Mouse (Mus musculus): ENCODE results near the gene Tns1. TPM values are rescaled to one million over a fixed set of nuclear protein-coding genes. Genes with fewer than 3 reads are reported as not detected.

Tns1 gene
- polyA plus RNA-seq, 1 experiment from 2014 or later: 23.1 TPM

- 77% methylated on average over 10 of the region's 10 CpGs for WGBS
- no peaks in the 10 kb centered on the region for H3K9me3 ChIP-seq
- H3K9ac ChIP-seq: no peak overlapping the region
- H3K36me3 ChIP-seq: peaks cover 8% of the 10 kb centered on the region; the same call in 1 of the 2 replicates
- ATAC-seq: no peak
- no peaks in the 10 kb centered on the region for H3K27me3 ChIP-seq (replicated peaks)
- peaks cover 22% of the 10 kb centered on the region for H3K4me1 ChIP-seq (replicated peaks)
- H3K27ac ChIP-seq: no peak overlapping the region
- H3K4me2 ChIP-seq (replicated peaks): no peak overlapping the region
- H3K4me3 ChIP-seq (replicated peaks): no peak overlapping the region
These were observed 171.7 kb downstream of the Tns1 start for GRCm38 (mm10) chr1:73952598-73952997.

- peaks cover 8% of the 10 kb centered on the region; the same call in 1 of the 2 replicates for H3K36me3 ChIP-seq
- H3K4me1 ChIP-seq (replicated peaks): peaks cover 14% of the 10 kb centered on the region
- WGBS: 91% methylated on average over 3 of the region's 3 CpGs
- ATAC-seq: no peak
- no peak overlapping the region for H3K9ac ChIP-seq
- no peaks in the 10 kb centered on the region for H3K9me3 ChIP-seq
- no peak overlapping the region for H3K4me3 ChIP-seq (replicated peaks)
- H3K27ac ChIP-seq: no peak overlapping the region
- no peak overlapping the region for H3K4me2 ChIP-seq (replicated peaks)
- H3K27me3 ChIP-seq (replicated peaks): no peaks in the 10 kb centered on the region
These were observed 173.1 kb downstream of the Tns1 start for GRCm38 (mm10) chr1:73951178-73951577.

GRCm38 (mm10) chr1:73948757-73949156 is 175.5 kb downstream of the Tns1 start:
- no peak overlapping the region for H3K9ac ChIP-seq
- ATAC-seq: no peak
- WGBS: 58% methylated on average over 5 of the region's 5 CpGs

GRCm38 (mm10) chr1:73947525-73948304 is 176.5 kb downstream of the Tns1 start:
- no peak for ATAC-seq
- H3K4me2 ChIP-seq (replicated peaks): no peak overlapping the region
- no peak overlapping the region for H3K27ac ChIP-seq
- peaks cover 18% of the 10 kb centered on the region for H3K4me1 ChIP-seq (replicated peaks)
- 83% methylated on average over 15 of the region's 15 CpGs for WGBS
- no peaks in the 10 kb centered on the region for H3K27me3 ChIP-seq (replicated peaks)
- no peak overlapping the region for H3K4me3 ChIP-seq (replicated peaks)
- H3K9me3 ChIP-seq: no peaks in the 10 kb centered on the region
- H3K36me3 ChIP-seq: peaks cover 2% of the 10 kb centered on the region; the same call in 1 of the 2 replicates
- no peak overlapping the region for H3K9ac ChIP-seq

More at GRCm38 (mm10) chr1:73948757-73949156, 175.5 kb downstream of the Tns1 start:
- Histone ChIP-seq H3K4me3 (replicated peaks) (no peak overlapping the region), H3K4me1 (replicated peaks) (peaks cover 7% of the 10 kb centered on the region), H3K9me3 (no peaks in the 10 kb centered on the region), H3K36me3 (peaks cover 8% of the 10 kb centered on the region; the same call in 1 of the 2 replicates), H3K27ac (no peak overlapping the region), H3K4me2 (replicated peaks) (no peak overlapping the region), H3K27me3 (replicated peaks) (no peaks in the 10 kb centered on the region)

GRCm38 (mm10) chr1:73946701-73947100 is 177.5 kb downstream of the Tns1 start:
- ATAC-seq: no peak
- Histone ChIP-seq H3K36me3 (no peaks in the 10 kb centered on the region), H3K4me2 (replicated peaks) (no peak overlapping the region), H3K27ac (no peak overlapping the region), H3K27me3 (replicated peaks) (no peaks in the 10 kb centered on the region), H3K9ac (no peak overlapping the region), H3K9me3 (no peaks in the 10 kb centered on the region), H3K4me1 (replicated peaks) (peaks cover 26% of the 10 kb centered on the region), H3K4me3 (replicated peaks) (no peak overlapping the region)
- WGBS: 77% methylated on average over 7 of the region's 7 CpGs

- Histone ChIP-seq H3K9ac (no peak overlapping the region), H3K4me1 (replicated peaks) (peaks cover 27% of the 10 kb centered on the region), H3K36me3 (no peaks in the 10 kb centered on the region), H3K4me2 (replicated peaks) (no peak overlapping the region), H3K4me3 (replicated peaks) (no peak overlapping the region), H3K27ac (peak overlapping the region; percentile 86), H3K9me3 (no peaks in the 10 kb centered on the region), H3K27me3 (replicated peaks) (no peaks in the 10 kb centered on the region)
- no peak for ATAC-seq
- 69% methylated on average over 3 of the region's 3 CpGs for WGBS
These were observed 179.9 kb downstream of the Tns1 start for GRCm38 (mm10) chr1:73944393-73944792.

GRCm38 (mm10) chr1:73943667-73944289 is 180.5 kb downstream of the Tns1 start:
- no peak overlapping the region for H3K4me2 ChIP-seq (replicated peaks)
- no peaks in the 10 kb centered on the region for H3K9me3 ChIP-seq
- peak; percentile 63 for ATAC-seq
- WGBS: 49% methylated on average over 9 of the region's 9 CpGs
- peak overlapping the region; percentile 86 for H3K27ac ChIP-seq
- H3K27me3 ChIP-seq (replicated peaks): no peaks in the 10 kb centered on the region
- peaks cover 27% of the 10 kb centered on the region for H3K4me1 ChIP-seq (replicated peaks)
- no peak overlapping the region for H3K9ac ChIP-seq
- no peaks in the 10 kb centered on the region for H3K36me3 ChIP-seq
- H3K4me3 ChIP-seq (replicated peaks): no peak overlapping the region

GRCm38 (mm10) chr1:73943255-73943654 is 181.0 kb downstream of the Tns1 start:
- no peak overlapping the region for H3K4me2 ChIP-seq (replicated peaks)
- ATAC-seq: 0 out of 2 replicates have a peak, but pooled peaks have one; percentile 13
- H3K27me3 ChIP-seq (replicated peaks): no peaks in the 10 kb centered on the region
- no peaks in the 10 kb centered on the region for H3K36me3 ChIP-seq
- H3K27ac ChIP-seq: peak overlapping the region; percentile 86
- no peak overlapping the region for H3K4me3 ChIP-seq (replicated peaks)
- no peak overlapping the region for H3K9ac ChIP-seq
- H3K9me3 ChIP-seq: no peaks in the 10 kb centered on the region
- WGBS: 70% methylated on average over 5 of the region's 5 CpGs
- H3K4me1 ChIP-seq (replicated peaks): peaks cover 27% of the 10 kb centered on the region

GRCm38 (mm10) chr1:73942243-73942642 is 182.0 kb downstream of the Tns1 start:
- no peaks in the 10 kb centered on the region for H3K9me3 ChIP-seq
- ATAC-seq: peak; percentile 61
- H3K27me3 ChIP-seq (replicated peaks): no peaks in the 10 kb centered on the region
- H3K4me1 ChIP-seq (replicated peaks): peaks cover 27% of the 10 kb centered on the region
- H3K4me2 ChIP-seq (replicated peaks): no peak overlapping the region
- H3K9ac ChIP-seq: no peak overlapping the region
- H3K4me3 ChIP-seq (replicated peaks): no peak overlapping the region
- WGBS: 68% methylated on average over 2 of the region's 2 CpGs
- H3K36me3 ChIP-seq: no peaks in the 10 kb centered on the region
- H3K27ac ChIP-seq: 0 out of 2 replicates have a peak overlapping the region, but pooled peaks have one; percentile 86

GRCm38 (mm10) chr1:73941697-73942096 is 182.6 kb downstream of the Tns1 start:
- no peak for ATAC-seq
- Histone ChIP-seq H3K4me3 (replicated peaks) (no peak overlapping the region), H3K4me1 (replicated peaks) (peaks cover 27% of the 10 kb centered on the region), H3K27me3 (replicated peaks) (no peaks in the 10 kb centered on the region), H3K9me3 (no peaks in the 10 kb centered on the region), H3K4me2 (replicated peaks) (no peak overlapping the region), H3K27ac (0 out of 2 replicates have a peak overlapping the region, but pooled peaks have one; percentile 86), H3K9ac (no peak overlapping the region), H3K36me3 (no peaks in the 10 kb centered on the region)
- 81% methylated on average over 9 of the region's 9 CpGs for WGBS

GRCm38 (mm10) chr1:73940491-73941204 is 183.6 kb downstream of the Tns1 start:
- no peak overlapping the region for H3K4me3 ChIP-seq (replicated peaks)
- H3K9me3 ChIP-seq: no peaks in the 10 kb centered on the region
- no peak overlapping the region for H3K9ac ChIP-seq
- no peak for ATAC-seq
- H3K4me2 ChIP-seq (replicated peaks): no peak overlapping the region
- no peaks in the 10 kb centered on the region for H3K27me3 ChIP-seq (replicated peaks)
- no peak overlapping the region for H3K27ac ChIP-seq
- no peaks in the 10 kb centered on the region for H3K36me3 ChIP-seq
- peaks cover 27% of the 10 kb centered on the region for H3K4me1 ChIP-seq (replicated peaks)
- WGBS: 83% methylated on average over 9 of the region's 9 CpGs

- ATAC-seq: no peak
- Histone ChIP-seq H3K4me2 (replicated peaks) (no peak overlapping the region), H3K4me3 (replicated peaks) (no peak overlapping the region), H3K4me1 (replicated peaks) (peaks cover 18% of the 10 kb centered on the region), H3K27me3 (replicated peaks) (no peaks in the 10 kb centered on the region), H3K27ac (no peak overlapping the region), H3K9ac (no peak overlapping the region), H3K9me3 (no peaks in the 10 kb centered on the region), H3K36me3 (no peaks in the 10 kb centered on the region; the same call in 1 of the 2 replicates)
- 72% methylated on average over 10 of the region's 10 CpGs for WGBS
These were observed 185.7 kb downstream of the Tns1 start for GRCm38 (mm10) chr1:73938597-73938996.
